Mouse (Mus musculus): ENCODE results near the gene Tbl2.

Tbl2 gene

GRCm38 (mm10) chr5:135156496-135156895, 7.0 kb downstream of the Tbl2 start:
- no peak for DNase-seq

- no peak for DNase-seq
Observed at GRCm38 (mm10) chr5:135161221-135161620, 11.8 kb downstream of the Tbl2 start.

GRCm38 (mm10) chr5:135161650-135162049, 12.2 kb downstream of the Tbl2 start:
- DNase-seq: no peak

GRCm38 (mm10) chr5:135162361-135162760, 12.9 kb downstream of the Tbl2 start:
- no peak for DNase-seq

GRCm38 (mm10) chr5:135162821-135163220, 13.4 kb downstream of the Tbl2 start:
- DNase-seq: no peak

GRCm38 (mm10) chr5:135166909-135167308, 17.5 kb downstream of the Tbl2 start:
- no peak for DNase-seq

- DNase-seq: no peak
Observed at GRCm38 (mm10) chr5:135167469-135167868, 18.0 kb downstream of the Tbl2 start.

GRCm38 (mm10) chr5:135168063-135169062, 18.9 kb downstream of the Tbl2 start, which contains the start of gene Bcl7b:
TSS of gene Bcl7b (plus strand) at chr5:135168283.
- DNase-seq: peak; percentile 95 to 97

- no peak for DNase-seq
Observed at GRCm38 (mm10) chr5:135169479-135169878, 20.0 kb downstream of the Tbl2 start.

- DNase-seq: no peak
Observed at GRCm38 (mm10) chr5:135171688-135172220, 22.3 kb downstream of the Tbl2 start.

- DNase-seq: no peak
Observed at GRCm38 (mm10) chr5:135172986-135173385, 23.5 kb downstream of the Tbl2 start.

GRCm38 (mm10) chr5:135175086-135175485, 25.6 kb downstream of the Tbl2 start:
- no peak for DNase-seq

GRCm38 (mm10) chr5:135178523-135178922, 29.1 kb downstream of the Tbl2 start:
- DNase-seq: no peak

- DNase-seq: peak; percentile 96 to 97
Observed at GRCm38 (mm10) chr5:135178996-135179395, 29.5 kb downstream of the Tbl2 start.

- DNase-seq: peak; percentile 44 to 57
Observed at GRCm38 (mm10) chr5:135179616-135180015, 30.2 kb downstream of the Tbl2 start.

GRCm38 (mm10) chr5:135180796-135181195, 31.3 kb downstream of the Tbl2 start:
- no peak for DNase-seq

GRCm38 (mm10) chr5:135181776-135182175, 32.3 kb downstream of the Tbl2 start:
- no peak for DNase-seq

GRCm38 (mm10) chr5:135183131-135183861, 33.8 kb downstream of the Tbl2 start:
- DNase-seq: peak in 1 of 2 experiments; percentile 34

GRCm38 (mm10) chr5:135185016-135185415, 35.6 kb downstream of the Tbl2 start:
- no peak for DNase-seq

- DNase-seq: no peak
Observed at GRCm38 (mm10) chr5:135185596-135185995, 36.1 kb downstream of the Tbl2 start.

GRCm38 (mm10) chr5:135186231-135186620, 36.8 kb downstream of the Tbl2 start:
- no peak for DNase-seq

- peak; percentile 98 to 100 for DNase-seq
Observed at GRCm38 (mm10) chr5:135186621-135187348, 37.3 kb downstream of the Tbl2 start, which contains the start of gene Baz1b. TSS of gene Baz1b (plus strand) at chr5:135187264.
